Mouse (Mus musculus) adrenal gland, adult (tissue): ENCODE data around the gene D630039A03Rik.
A peak's percentile ranks its signal among the peaks of the same experiment; 100 is the strongest.
"Not testable (repeated sequence)": the region's sequence is repeated elsewhere in the genome, so short reads cannot be mapped to it uniquely, and the experiment has no call there.

Source experiments
- DNase-seq, 2 experiments: peaks; one replicate each; pipeline ENCODE4 v3.0.0; 2022 to 2023; ENCODE audit warnings: low spot score in 1 of 2; ENCODE audit not compliant: inconsistent age in 2 of 2

Gene D630039A03Rik

DNA sequence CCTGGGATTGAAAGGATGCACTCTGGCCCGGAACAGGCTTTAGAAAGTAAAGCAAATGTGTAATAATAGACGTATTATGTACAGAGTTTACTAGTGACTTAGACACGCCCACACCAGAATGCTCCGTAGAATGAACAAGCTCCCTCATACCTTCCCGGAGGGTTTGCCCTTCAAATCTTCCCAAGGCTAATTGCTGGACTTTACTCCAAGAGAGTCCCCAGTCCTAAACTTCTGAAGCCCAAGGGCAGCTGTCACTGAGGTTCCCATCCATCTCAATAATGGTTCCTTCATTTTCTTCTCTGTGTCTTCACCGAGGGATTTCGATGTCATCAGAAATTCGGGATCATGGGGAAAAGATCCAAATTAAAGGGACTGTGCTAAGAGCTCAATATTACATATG lies 26.3 kb downstream of the D630039A03Rik start:
- peak; percentile 53 to 74 for DNase-seq

GRCm38 (mm10) chr4:57888978-57889377 lies 27.1 kb downstream of the D630039A03Rik start:
- not testable (repeated sequence) for DNase-seq

DNA sequence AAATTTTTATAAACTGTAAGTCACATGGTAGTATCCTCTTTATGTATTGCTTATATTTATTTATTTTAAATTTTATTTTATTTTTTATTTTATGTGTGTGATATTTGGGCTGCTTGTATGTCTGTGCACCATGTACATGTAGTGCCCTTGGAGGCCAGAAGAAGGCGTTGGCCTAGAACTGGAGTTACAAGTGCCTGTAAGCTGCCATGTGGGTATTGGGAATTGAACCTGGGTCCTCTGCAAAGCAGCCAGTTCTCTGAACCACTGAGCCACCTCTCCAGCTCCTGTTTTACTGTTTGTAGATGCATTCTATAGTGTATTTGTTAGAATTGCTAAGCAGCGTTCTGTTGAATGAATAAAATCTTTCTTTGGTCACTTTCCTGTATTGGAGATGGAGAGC lies 27.9 kb downstream of the D630039A03Rik start:
- DNase-seq: no peak

GRCm38 (mm10) chr4:57886888-57887230 lies 29.2 kb downstream of the D630039A03Rik start:
- no peak for DNase-seq

DNA sequence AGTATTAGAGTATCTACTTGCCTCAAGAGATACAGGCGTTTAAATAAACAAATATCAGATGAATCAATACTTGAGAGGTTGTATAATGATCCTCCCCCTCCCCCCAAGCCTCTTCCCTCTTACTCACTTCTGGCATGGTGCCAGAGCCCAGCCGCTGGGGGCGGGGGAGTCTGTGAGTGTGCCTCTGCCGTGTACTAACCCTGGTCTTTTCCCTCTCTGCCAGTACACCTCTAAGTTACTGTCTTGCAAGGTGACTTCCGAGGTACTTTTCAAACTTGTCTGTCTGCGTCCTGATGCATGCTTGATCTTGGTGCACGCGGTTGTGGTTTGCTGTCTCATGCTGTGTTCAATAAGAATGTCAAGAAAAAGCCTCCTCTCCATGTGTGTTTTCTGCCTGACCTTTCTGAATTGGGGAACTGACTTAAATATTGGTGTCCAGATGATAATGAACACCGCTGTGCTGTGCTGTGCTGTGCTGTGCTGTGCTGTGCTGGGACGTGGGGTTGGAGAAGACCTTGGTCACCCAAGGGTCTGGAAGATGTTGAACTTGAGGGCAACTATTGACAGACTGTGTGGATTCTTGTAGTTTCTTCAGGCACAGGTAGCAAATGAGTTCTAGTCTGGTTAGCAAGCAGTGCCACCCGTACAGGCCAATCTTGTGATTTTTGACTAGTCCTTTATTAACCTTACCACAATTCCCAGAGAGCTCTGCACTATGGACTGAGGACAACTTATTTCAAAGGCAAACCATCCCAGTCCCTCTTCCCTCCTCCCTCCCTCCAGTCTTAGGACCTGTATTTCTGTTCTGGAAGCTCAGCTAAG lies 29.8 kb downstream of the D630039A03Rik start:
- DNase-seq: peak; percentile 82 to 92

DNA sequence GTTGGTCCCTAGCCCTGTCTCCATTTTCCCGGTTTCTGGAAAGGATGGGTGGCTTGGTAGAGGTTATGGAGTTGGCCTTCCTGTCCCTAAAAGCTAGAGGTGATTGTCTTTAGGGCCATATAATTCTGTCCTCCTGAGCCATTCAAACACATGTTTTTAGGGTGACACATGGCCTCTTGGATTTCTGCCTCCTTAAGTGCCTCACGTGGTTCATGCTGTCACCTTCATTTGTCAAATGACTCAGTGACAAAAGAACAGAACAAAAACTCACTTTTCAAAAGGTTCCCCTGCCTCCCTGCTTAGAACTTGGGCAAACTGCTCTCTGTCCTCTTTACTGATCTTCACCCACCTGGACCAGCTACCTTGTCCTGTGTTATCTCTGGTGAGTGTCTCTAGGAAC lies 30.9 kb downstream of the D630039A03Rik start:
- DNase-seq: peak; percentile 56 to 85

GRCm38 (mm10) chr4:57884511-57884910 lies 31.6 kb downstream of the D630039A03Rik start:
- DNase-seq: no peak

DNA sequence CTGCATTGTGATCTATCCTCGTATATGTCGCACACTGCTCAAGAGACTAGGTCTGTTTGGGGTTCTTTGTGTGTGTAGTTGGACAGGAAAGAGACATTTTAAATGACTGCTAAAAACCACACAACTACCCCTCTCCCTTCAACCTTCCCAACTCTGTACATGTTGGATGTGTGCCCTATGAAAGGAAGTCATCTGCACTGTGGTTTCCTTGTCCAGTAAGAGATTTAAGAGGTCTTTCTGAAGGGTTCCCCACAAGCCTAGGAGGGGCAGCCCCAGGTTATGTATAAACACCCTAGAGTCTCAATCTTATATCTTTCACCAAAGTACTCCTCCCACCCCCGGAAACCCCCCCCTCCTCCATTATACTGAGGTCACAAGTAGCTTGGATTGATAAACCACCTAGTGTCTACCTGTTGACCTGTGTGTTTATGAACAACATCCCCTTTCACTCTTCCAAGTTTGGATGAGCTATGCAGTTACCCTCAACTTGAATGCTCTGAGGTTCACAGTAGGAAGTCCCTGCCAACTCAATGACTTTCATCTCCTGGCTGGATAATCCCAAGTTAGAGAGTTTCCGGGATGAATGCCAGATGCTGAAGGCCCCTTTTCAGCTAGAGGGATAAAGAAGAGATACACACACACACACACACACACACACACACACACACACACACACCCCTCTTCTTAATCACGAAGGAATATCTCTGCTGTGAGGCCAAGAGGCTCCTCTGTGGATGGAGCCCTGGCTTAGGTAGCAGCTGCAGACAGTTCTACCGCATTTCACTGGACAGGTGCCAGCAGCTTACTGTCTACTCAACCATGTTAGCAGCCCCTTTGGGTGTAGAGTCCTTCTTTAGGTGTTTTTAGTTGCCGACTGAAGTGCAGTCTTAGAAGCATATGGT lies 32.3 kb downstream of the D630039A03Rik start:
- DNase-seq: peak; percentile 46 to 83

DNA sequence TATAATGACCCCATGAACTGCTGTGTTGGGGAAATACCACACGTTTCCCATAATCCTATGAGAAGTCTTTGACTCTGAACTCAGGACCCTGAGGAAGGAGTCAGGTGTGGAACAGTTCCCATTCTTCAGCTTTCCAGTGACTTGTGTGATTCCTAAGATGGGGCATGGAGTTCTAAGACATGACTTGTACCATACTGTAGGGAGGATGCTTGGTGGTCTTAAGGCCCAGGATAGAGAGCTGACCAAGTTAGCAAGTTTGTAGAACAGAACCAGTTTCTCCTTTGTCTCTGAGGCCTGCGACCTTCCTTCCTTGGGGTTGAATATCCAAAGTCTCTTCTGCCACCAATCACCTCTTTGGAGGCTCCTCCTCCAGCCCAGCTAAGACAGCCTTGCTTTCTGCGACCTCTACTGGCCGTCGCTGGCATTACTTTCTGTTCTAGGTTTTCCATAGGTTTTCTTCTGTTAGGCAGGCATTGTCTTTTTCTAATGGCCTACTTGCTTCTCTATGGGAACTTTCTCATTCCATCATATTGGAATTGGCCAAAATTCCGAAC lies 36.2 kb downstream of the D630039A03Rik start:
- DNase-seq: peak; percentile 81 to 94

DNA sequence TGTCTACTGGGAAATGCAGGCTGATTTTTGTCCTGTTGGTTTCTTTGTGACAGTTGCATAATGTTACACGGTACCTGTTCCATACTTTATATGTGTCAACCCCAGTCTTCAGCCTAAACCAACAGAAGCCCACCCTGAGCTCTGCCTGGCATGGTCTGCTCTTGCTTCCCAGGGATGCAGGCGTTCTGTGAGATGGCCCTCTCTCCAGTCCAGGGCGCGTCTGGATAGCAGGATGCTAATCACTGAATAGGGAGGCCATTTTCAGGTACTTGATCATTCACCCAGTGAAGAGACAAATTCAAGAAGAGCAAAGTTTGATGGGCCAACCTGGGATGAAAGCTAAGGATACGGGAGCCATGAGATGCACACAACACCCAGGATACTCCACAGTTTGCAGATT lies 37.0 kb downstream of the D630039A03Rik start:
- DNase-seq: peak in 1 of 2 experiments; percentile 3

DNA sequence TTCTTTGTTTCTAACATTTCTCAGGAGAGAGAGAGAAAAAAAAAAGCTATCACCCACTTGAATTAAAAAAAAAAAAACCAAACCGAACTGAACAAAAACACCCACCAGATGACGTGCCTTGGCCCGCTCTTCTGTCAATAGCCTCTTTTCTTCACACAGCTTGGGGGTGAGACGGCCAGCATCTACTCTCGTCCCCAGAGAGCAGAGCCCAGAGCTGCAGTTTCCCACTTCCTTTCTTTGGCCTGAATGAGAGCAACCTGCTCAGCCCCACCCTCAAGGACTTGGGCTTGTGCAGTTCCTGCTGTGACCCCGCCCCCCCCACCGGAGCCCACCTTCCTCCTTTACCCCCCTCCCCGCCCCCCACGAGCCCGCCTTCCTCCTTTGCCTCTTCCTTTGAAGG lies 48.6 kb downstream of the D630039A03Rik start:
- no peak for DNase-seq

GRCm38 (mm10) chr4:57866990-57867389 lies 49.1 kb downstream of the D630039A03Rik start:
- no peak for DNase-seq

- DNase-seq: peak; percentile 56 to 73
Observed at GRCm38 (mm10) chr4:57866088-57866487, 50.0 kb downstream of the D630039A03Rik start.

DNA sequence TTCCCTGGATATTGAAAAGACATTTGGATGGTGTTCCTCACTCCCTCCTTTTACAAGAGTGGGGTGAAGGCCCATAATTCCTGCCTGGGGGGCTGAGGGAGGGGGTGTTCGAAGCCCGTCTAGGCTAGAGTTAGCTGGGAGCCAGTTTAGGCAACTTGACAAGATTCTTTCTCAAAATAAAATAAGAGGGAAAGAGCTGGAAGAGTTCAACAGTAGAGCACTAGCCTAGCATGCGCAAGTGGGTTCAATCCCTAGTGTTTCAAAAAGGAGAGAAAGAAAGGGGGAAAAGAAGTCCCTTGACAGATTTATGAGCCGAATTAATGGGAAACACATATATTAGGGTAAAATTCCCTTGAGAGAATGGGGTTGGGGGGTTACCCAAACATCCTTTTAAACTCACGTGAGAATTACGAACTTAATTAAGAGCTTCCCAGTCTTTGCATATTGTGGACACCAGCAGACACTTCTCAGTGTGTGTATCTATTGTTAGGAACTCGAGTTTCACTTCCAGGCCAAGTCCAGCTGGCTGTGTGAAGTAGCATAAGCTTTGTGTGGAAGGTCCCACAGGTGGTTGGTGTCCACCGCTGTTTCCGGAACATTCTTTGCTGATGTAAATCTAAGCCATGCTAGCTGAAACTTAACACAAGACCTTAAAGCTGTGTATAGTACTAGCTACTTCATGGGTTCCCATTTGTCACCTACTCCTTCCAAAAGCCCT lies 53.7 kb downstream of the D630039A03Rik start:
- no peak for DNase-seq

DNA sequence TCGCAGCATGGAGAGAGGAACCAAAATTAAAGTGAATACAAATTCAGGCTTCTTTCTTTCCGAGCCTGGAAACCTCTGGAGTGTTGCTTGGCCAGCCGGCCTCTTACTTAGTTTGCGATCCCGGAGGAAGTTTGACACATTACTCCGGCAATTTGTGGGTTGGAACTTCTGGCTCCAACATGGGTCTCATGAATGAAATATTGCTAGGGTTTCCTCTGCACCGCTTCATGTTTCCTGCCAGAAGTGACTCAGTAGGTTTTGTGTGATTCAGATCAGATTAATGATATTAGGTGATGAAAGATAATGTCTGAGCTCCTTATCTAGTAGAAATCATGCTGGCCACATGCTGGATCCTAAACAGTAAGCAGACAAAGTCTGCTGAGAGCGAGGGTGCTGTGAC lies 54.2 kb downstream of the D630039A03Rik start:
- DNase-seq: peak; percentile 33 to 76

- peak; percentile 34 to 70 for DNase-seq
Observed at GRCm38 (mm10) chr4:57861166-57861565, 54.9 kb downstream of the D630039A03Rik start.

DNA sequence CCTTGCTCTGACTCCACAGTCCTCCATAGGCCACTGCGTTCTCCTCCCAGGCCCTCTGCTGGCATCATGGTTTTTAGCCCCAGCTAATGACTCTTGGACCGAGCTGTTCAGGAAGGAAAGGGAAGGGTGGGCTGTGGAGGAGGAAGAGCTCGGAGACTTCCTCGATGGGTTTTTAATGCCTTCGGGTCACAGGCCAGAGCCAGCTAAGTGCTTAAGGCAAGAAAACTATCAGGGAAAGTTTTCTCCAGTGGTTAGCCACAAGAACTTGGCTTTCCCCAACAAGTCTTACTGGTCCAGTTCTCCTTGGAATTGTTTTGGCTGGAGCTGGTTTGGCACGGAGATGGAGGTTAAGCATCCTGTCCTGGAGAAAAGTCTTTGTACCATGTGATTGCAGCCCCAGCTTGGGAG lies 55.9 kb downstream of the D630039A03Rik start:
- DNase-seq: peak; percentile 44 to 68
